Mouse (Mus musculus): ENCODE results near the gene Trim54. TPM values are rescaled to one million over a fixed set of nuclear protein-coding genes. Genes with fewer than 3 reads are reported as not detected.

Trim54 gene
- polyA plus RNA-seq (2015; fragmentation: Nextera tagmentation; extraction: Ambion mirVana): not detected in 2 replicates

DNA sequence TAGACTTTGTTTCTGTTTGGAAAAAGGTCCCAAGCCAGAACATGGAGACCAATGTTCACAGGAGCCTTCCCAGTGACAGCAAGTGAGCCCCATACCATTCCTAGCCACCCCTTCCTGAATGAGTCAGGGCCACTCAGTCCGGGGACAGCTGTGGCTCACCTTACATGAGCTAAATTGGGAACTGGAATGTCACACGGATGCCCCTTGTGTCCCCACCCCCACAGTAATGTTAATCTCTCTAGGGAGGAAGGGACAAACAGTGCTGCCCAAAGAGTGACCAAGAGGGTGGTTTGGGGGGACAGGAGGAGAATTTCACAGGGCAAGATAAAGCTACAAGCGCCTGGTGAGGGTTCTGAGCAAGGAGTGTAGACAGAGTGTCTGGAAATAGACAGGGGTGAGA lies at the start of gene Trim54:
Gene Trim54, plus strand, starts transcription at position 359 of the 400 bp plus-strand sequence.
- no peak for ATAC-seq
- no peak within 1 kb of the TSS for H3K4me2 ChIP-seq (replicated peaks; ENCODE audit: low read depth)
- H3K4me1 ChIP-seq (replicated peaks; ENCODE audit: control insufficient read depth, insufficient read depth, low read length): no peaks in the 10 kb centered on the region
- no peaks in the 10 kb centered on the region for H3K36me3 ChIP-seq (ENCODE audit: control insufficient read depth, insufficient read depth)
- no peak for TF ChIP-seq CTCF (IDR thresholded peaks at IDR 0.05; ENCODE audit: low read depth)
- H3K27me3 ChIP-seq (replicated peaks; ENCODE audit: control insufficient read depth, insufficient read depth, low read length): 0 out of 2 replicates have a peak, but pooled peaks cover 4% of the 10 kb centered on the region
- WGBS: 36% methylated on average over 3 of the region's 3 CpGs
- H3K9ac ChIP-seq (ENCODE audit: low read depth, low read length): no peak within 1 kb of the TSS
- H3K27ac ChIP-seq (ENCODE audit: low read depth, low read length): no peak within 1 kb of the TSS
- H3K9me3 ChIP-seq (ENCODE audit: control insufficient read depth): no peaks in the 10 kb centered on the region
- no peak within 1 kb of the TSS for H3K4me3 ChIP-seq (ENCODE audit: low read depth, low read length)

DNA sequence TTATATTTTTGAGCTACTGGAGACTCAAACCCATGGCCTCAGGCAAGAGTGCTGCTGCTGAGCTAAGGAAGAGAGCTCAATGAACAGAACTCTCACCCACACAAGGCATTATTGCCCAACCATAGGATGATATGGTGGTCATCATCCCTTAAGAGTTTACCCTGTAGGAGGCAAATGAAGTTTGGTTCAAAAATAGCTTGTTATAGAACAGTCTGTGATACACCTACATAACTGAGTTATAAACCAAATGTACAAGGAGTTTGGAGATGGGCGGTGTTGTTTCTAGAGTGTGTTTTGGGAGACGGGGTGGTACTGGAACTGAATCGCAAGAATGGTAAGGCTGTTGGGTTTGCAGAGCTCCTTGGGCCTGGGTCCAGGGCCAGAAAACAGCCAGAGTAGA lies 46.7 kb upstream of the Trim54 start:
- no peak for ATAC-seq
- H3K27me3 ChIP-seq (replicated peaks; ENCODE audit: control insufficient read depth, insufficient read depth, low read length): no peaks in the 10 kb centered on the region
- H3K9ac ChIP-seq (ENCODE audit: low read depth, low read length): no peak overlapping the region
- H3K36me3 ChIP-seq (ENCODE audit: control insufficient read depth, insufficient read depth): peaks cover 94% of the 10 kb centered on the region
- H3K27ac ChIP-seq (ENCODE audit: low read depth, low read length): no peak overlapping the region
- H3K4me1 ChIP-seq (replicated peaks; ENCODE audit: control insufficient read depth, insufficient read depth, low read length): no peaks in the 10 kb centered on the region
- 97% methylated on average over 3 of the region's 3 CpGs for WGBS
- no peak for TF ChIP-seq CTCF (IDR thresholded peaks at IDR 0.05; ENCODE audit: low read depth)
- H3K4me3 ChIP-seq (ENCODE audit: low read depth, low read length): no peak overlapping the region
- no peaks in the 10 kb centered on the region for H3K9me3 ChIP-seq (ENCODE audit: control insufficient read depth)
- H3K4me2 ChIP-seq (replicated peaks; ENCODE audit: low read depth): no peak overlapping the region

DNA sequence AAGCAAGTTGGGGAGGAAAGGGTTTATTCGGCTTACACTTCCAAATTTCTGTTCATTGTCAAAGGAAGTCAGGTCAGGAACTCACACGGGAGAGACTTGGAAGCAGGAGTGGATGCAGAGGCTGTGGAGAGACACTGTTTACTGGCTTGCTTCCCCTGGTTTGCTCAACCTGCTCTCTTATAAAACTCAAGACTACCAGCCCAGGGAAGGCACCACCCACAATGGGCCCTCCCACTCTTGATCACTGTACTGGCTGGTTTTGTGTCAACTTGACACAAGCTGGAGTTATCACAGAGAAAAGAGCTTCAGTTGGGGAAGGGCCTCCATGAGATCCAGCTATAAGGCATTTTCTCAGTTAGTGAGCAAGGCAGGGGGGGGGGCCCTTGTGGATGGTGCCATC lies 45.5 kb upstream of the Trim54 start:
- H3K27me3 ChIP-seq (replicated peaks; ENCODE audit: control insufficient read depth, insufficient read depth, low read length): no peaks in the 10 kb centered on the region
- H3K9ac ChIP-seq (ENCODE audit: low read depth, low read length): no peak overlapping the region
- peaks cover 96% of the 10 kb centered on the region for H3K36me3 ChIP-seq (ENCODE audit: control insufficient read depth, insufficient read depth)
- ATAC-seq: no peak
- no peak overlapping the region for H3K4me3 ChIP-seq (ENCODE audit: low read depth, low read length)
- 83% methylated on average over 2 of the region's 2 CpGs for WGBS
- H3K4me2 ChIP-seq (replicated peaks; ENCODE audit: low read depth): no peak overlapping the region
- H3K27ac ChIP-seq (ENCODE audit: low read depth, low read length): no peak overlapping the region
- H3K4me1 ChIP-seq (replicated peaks; ENCODE audit: control insufficient read depth, insufficient read depth, low read length): no peaks in the 10 kb centered on the region
- TF ChIP-seq CTCF (IDR thresholded peaks at IDR 0.05; ENCODE audit: low read depth): no peak
- H3K9me3 ChIP-seq (ENCODE audit: control insufficient read depth): no peaks in the 10 kb centered on the region

DNA sequence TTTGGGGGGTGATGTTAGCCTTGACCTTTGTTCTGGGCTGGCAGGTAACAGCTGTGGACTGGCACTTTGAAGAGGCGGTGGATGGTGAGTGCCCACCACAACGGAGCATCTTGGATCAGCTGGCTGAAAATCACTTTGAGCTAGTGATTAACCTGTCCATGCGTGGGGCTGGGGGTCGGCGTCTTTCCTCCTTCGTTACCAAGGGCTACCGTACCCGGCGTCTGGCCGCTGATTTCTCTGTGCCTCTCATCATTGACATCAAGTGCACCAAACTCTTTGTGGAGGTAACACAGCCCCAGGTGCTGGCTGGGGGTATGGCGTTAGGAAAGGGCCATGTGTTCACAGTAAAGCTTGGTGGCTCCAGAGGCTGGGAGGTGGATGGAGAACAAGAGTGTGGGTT lies 44.7 kb upstream of the Trim54 start:
- no peaks in the 10 kb centered on the region for H3K27me3 ChIP-seq (replicated peaks; ENCODE audit: control insufficient read depth, insufficient read depth, low read length)
- no peak overlapping the region for H3K9ac ChIP-seq (ENCODE audit: low read depth, low read length)
- TF ChIP-seq CTCF (IDR thresholded peaks at IDR 0.05; ENCODE audit: low read depth): no peak
- WGBS: 95% methylated on average over 11 of the region's 11 CpGs
- H3K27ac ChIP-seq (ENCODE audit: low read depth, low read length): no peak overlapping the region
- H3K36me3 ChIP-seq (ENCODE audit: control insufficient read depth, insufficient read depth): peaks cover 98% of the 10 kb centered on the region
- ATAC-seq: no peak
- no peak overlapping the region for H3K4me2 ChIP-seq (replicated peaks; ENCODE audit: low read depth)
- no peak overlapping the region for H3K4me3 ChIP-seq (ENCODE audit: low read depth, low read length)
- no peaks in the 10 kb centered on the region for H3K4me1 ChIP-seq (replicated peaks; ENCODE audit: control insufficient read depth, insufficient read depth, low read length)
- H3K9me3 ChIP-seq (ENCODE audit: control insufficient read depth): no peaks in the 10 kb centered on the region

DNA sequence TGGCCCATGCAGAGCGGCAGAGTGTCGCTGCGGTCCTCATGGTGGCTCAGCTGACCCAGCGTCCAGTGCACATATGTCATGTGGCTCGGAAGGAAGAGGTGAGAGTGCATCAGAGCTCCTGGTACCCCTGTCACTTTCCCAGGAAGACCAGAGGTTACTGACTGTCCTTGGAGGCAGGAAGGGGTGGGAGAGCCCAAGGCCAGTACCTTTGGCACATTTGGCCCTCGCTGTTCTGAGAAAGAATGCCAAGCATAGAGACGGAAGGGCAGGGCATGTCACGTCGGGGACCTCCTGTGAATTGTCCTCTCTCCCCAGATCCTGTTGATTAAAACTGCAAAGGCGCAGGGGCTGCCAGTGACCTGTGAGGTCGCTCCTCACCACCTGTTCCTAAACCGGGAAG lies 43.3 kb upstream of the Trim54 start:
- TF ChIP-seq CTCF (IDR thresholded peaks at IDR 0.05; ENCODE audit: low read depth): no peak
- Histone ChIP-seq H3K4me1 (replicated peaks; ENCODE audit: control insufficient read depth, insufficient read depth, low read length) (no peaks in the 10 kb centered on the region), H3K9me3 (ENCODE audit: control insufficient read depth) (no peaks in the 10 kb centered on the region), H3K27me3 (replicated peaks; ENCODE audit: control insufficient read depth, insufficient read depth, low read length) (no peaks in the 10 kb centered on the region), H3K27ac (ENCODE audit: low read depth, low read length) (no peak overlapping the region), H3K4me3 (ENCODE audit: low read depth, low read length) (no peak overlapping the region), H3K36me3 (ENCODE audit: control insufficient read depth, insufficient read depth) (peaks cover 98% of the 10 kb centered on the region), H3K4me2 (replicated peaks; ENCODE audit: low read depth) (no peak overlapping the region), H3K9ac (ENCODE audit: low read depth, low read length) (no peak overlapping the region)
- ATAC-seq: no peak
- 96% methylated on average over 12 of the region's 12 CpGs for WGBS

- H3K4me2 ChIP-seq (replicated peaks; ENCODE audit: low read depth): no peak overlapping the region
- peaks cover 73% of the 10 kb centered on the region for H3K36me3 ChIP-seq (ENCODE audit: control insufficient read depth, insufficient read depth)
- H3K9me3 ChIP-seq (ENCODE audit: control insufficient read depth): no peaks in the 10 kb centered on the region
- ATAC-seq: no peak
- H3K9ac ChIP-seq (ENCODE audit: low read depth, low read length): no peak overlapping the region
- TF ChIP-seq CTCF (IDR thresholded peaks at IDR 0.05; ENCODE audit: low read depth): no peak
- H3K27me3 ChIP-seq (replicated peaks; ENCODE audit: control insufficient read depth, insufficient read depth, low read length): no peaks in the 10 kb centered on the region
- no peak overlapping the region for H3K27ac ChIP-seq (ENCODE audit: low read depth, low read length)
- no peaks in the 10 kb centered on the region for H3K4me1 ChIP-seq (replicated peaks; ENCODE audit: control insufficient read depth, insufficient read depth, low read length)
- WGBS: 89% methylated on average over 13 of the region's 13 CpGs
- H3K4me3 ChIP-seq (ENCODE audit: low read depth, low read length): no peak overlapping the region
Measured at GRCm38 (mm10) chr5:31076346-31076745, 40.2 kb upstream of the Trim54 start.
